Mouse (Mus musculus): ENCODE results near the gene Gm28490. TPM values are rescaled to one million over a fixed set of nuclear protein-coding genes. Genes with fewer than 3 reads are reported as not detected.
"Not testable (repeated sequence)": the region's sequence is repeated elsewhere in the genome, so short reads cannot be mapped to it uniquely, and the experiment has no call there.

Gm28490 gene
- not detected for total RNA-seq (2021)

- DNase-seq (ENCODE audit: low spot score); intact Hi-C loops (cut with DNase I): not testable (repeated sequence)
Measured at GRCm38 (mm10) chrY:31634656-31635055, at the start of gene Gm28490. Gene Gm28490 (minus strand): TSS chrY:31634756.

All from heart, postnatal 25 days (tissue).